Mouse (Mus musculus) G1E (cell line): Measurements from ENCODE around the gene Usp42.

Source experiments
- CTCF ChIP-seq: IDR thresholded peaks from 2 replicates; pipeline ENCODE4 v1.5.1; 2012; ENCODE audit warnings: low read depth, low read length, inconsistent platforms, mixed read lengths
- TAL1 ChIP-seq: conservative IDR thresholded peaks from 2 replicates; pipeline ENCODE4 v1.6.1; 2012; ENCODE audit warnings: low read depth, low read length, inconsistent platforms, mixed read lengths

GRCm38 (mm10) chr5:143705659-143705982 lies 26.5 kb downstream of the Usp42 start:
- TF ChIP-seq CTCF (no peak), TAL1 (no peak)
